Mouse (Mus musculus) heart, postnatal 10 days (tissue): Measurements from ENCODE around the gene Mast4. TPM values are rescaled to one million over a fixed set of nuclear protein-coding genes. Genes with fewer than 3 reads are reported as not detected.

Experiments
- DNase-seq, 2 experiments: peaks; one replicate each; pipeline ENCODE4 v3.0.0; 2021
- intact Hi-C: fragments of 180-260 bp; cut with DNase I; formaldehyde crosslinking; loops from one replicate; pipeline ENCODE4 v1.15.1; 2025
- total RNA-seq, 2 experiments: library from RNA; stranded (reverse); gene quantifications; 2 replicates each; pipeline ENCODE4 v1.2.3; 2021

The Mast4 gene
- total RNA-seq, 2 experiments from 2014 or later: 62.8 to 65.1 TPM

- intact Hi-C loops: no loop called here
Measured at GRCm38 (mm10) chr13:102852865-102853264, 481.4 kb downstream of the Mast4 start.

GRCm38 (mm10) chr13:102851253-102851652 is 483.0 kb downstream of the Mast4 start:
- no peak for DNase-seq
- intact Hi-C loops: loop anchor here (2.0 kb wide), 1 partner anchor 16 kb away; no protein-coding TSS in a partner anchor

More at GRCm38 (mm10) chr13:102852865-102853264, 481.4 kb downstream of the Mast4 start:
- DNase-seq: no peak

GRCm38 (mm10) chr13:102850594-102850993 is 483.7 kb downstream of the Mast4 start:
- intact Hi-C loops: loop anchor here (2.0 kb wide), 1 partner anchor 16 kb away; no protein-coding TSS in a partner anchor
- no peak for DNase-seq

GRCm38 (mm10) chr13:102849068-102849467 is 485.2 kb downstream of the Mast4 start:
- no peak for DNase-seq
- intact Hi-C loops: no loop called here

GRCm38 (mm10) chr13:102846473-102846872 is 487.8 kb downstream of the Mast4 start:
- no peak for DNase-seq
- intact Hi-C loops: no loop called here

GRCm38 (mm10) chr13:102842715-102843114 is 491.6 kb downstream of the Mast4 start:
- intact Hi-C loops: no loop called here
- DNase-seq: no peak

- peak in 1 of 2 experiments; percentile 27 for DNase-seq
- intact Hi-C loops: no loop called here
Measured at GRCm38 (mm10) chr13:102842237-102842636, 492.1 kb downstream of the Mast4 start.

- no peak for DNase-seq
- intact Hi-C loops: no loop called here
Measured at GRCm38 (mm10) chr13:102839741-102840482, 494.4 kb downstream of the Mast4 start.

GRCm38 (mm10) chr13:102837427-102837826 is 496.9 kb downstream of the Mast4 start:
- no peak for DNase-seq
- intact Hi-C loops: no loop called here

- intact Hi-C loops: no loop called here
- DNase-seq: no peak
Measured at GRCm38 (mm10) chr13:102835336-102835735, 499.0 kb downstream of the Mast4 start.

- intact Hi-C loops: no loop called here
- no peak for DNase-seq
Measured at GRCm38 (mm10) chr13:102818287-102818686, 516.0 kb downstream of the Mast4 start.

GRCm38 (mm10) chr13:102816689-102817088 is 517.6 kb downstream of the Mast4 start:
- intact Hi-C loops: no loop called here
- DNase-seq: no peak

GRCm38 (mm10) chr13:102815158-102815557 is 519.1 kb downstream of the Mast4 start:
- intact Hi-C loops: no loop called here
- DNase-seq: no peak

- peak; percentile 60 to 71 for DNase-seq
- intact Hi-C loops: no loop called here
Measured at GRCm38 (mm10) chr13:102811129-102811832, 523.0 kb downstream of the Mast4 start.

- no peak for DNase-seq
- intact Hi-C loops: loop anchor here (10.0 kb wide), 1 partner anchor 308 kb away; no protein-coding TSS in a partner anchor
Measured at GRCm38 (mm10) chr13:102806652-102807051, 527.6 kb downstream of the Mast4 start.

GRCm38 (mm10) chr13:102805190-102805589 is 529.1 kb downstream of the Mast4 start:
- no peak for DNase-seq
- intact Hi-C loops: loop anchor here (10.0 kb wide), 1 partner anchor 310 kb away; no protein-coding TSS in a partner anchor

GRCm38 (mm10) chr13:102803206-102803605 is 531.1 kb downstream of the Mast4 start:
- intact Hi-C loops: loop anchor here (10.0 kb wide), 1 partner anchor 312 kb away; no protein-coding TSS in a partner anchor
- no peak for DNase-seq

GRCm38 (mm10) chr13:102792157-102792556 is 542.1 kb downstream of the Mast4 start:
- no peak for DNase-seq
- intact Hi-C loops: no loop called here

- intact Hi-C loops: no loop called here
- DNase-seq: no peak
Measured at GRCm38 (mm10) chr13:102790601-102791155, 543.6 kb downstream of the Mast4 start.

- no peak for DNase-seq
- intact Hi-C loops: no loop called here
Measured at GRCm38 (mm10) chr13:102786666-102787230, 547.5 kb downstream of the Mast4 start.
